Mouse (Mus musculus) kidney, embryonic 15.5 days (tissue): ENCODE measurements at regions not wholly inside any gene's neighbourhood (a gene's known extent, or its start where the extent isn't known, plus 50 kb on each side); places are given as distances from the start of the nearest gene placed in this dataset.
A peak's percentile ranks its signal among the peaks of the same experiment; 100 is the strongest.

Experiments
- ATAC-seq: fragments of 200-750 bp; cut with Nextera tagmentation; replicated peaks from 2 replicates; pipeline ENCODE4 v1.8.0; 2017; ENCODE audit warnings: moderate TSS enrichment; ENCODE audit not compliant: low FRiP score
- H3K27ac ChIP-seq: fragments of 300-500 bp; sonication (generic); 2 replicates; pipeline ENCODE4 v1.5.1; 2015; ENCODE audit warnings: mild to moderate bottlenecking, inconsistent platforms
- H3K27me3 ChIP-seq: fragments of 300-500 bp; sonication (generic); 2 replicates; pipeline ENCODE4 v1.6.1; 2015; ENCODE audit warnings: inconsistent platforms
- H3K36me3 ChIP-seq: fragments of 300-500 bp; sonication (generic); 2 replicates; pipeline ENCODE4 v1.6.1; 2015; ENCODE audit warnings: inconsistent platforms
- H3K4me1 ChIP-seq: fragments of 300-500 bp; sonication (generic); 2 replicates; pipeline ENCODE4 v1.6.1; 2015; ENCODE audit warnings: inconsistent platforms
- H3K4me2 ChIP-seq: fragments of 300-500 bp; sonication (generic); 2 replicates; pipeline ENCODE4 v1.6.1; 2015; ENCODE audit warnings: moderate library complexity, mild to moderate bottlenecking, inconsistent platforms
- H3K4me3 ChIP-seq: fragments of 300-500 bp; sonication (generic); replicated peaks from 2 replicates; pipeline ENCODE4 v1.5.1; 2015; ENCODE audit warnings: mild to moderate bottlenecking, inconsistent platforms
- H3K9ac ChIP-seq: fragments of 300-500 bp; sonication (generic); 2 replicates; pipeline ENCODE4 v1.6.1; 2015; ENCODE audit warnings: mild to moderate bottlenecking, inconsistent platforms
- H3K9me3 ChIP-seq: fragments of 300-500 bp; sonication (generic); replicated peaks from 2 replicates; pipeline ENCODE4 v1.6.1; 2016; ENCODE audit warnings: inconsistent platforms
- WGBS: fragments of 180-500 bp; shearing (Covaris S2); methylation state at CpG from one replicate; pipeline ENCODE4 v1.1.7; 2015; ENCODE audit warnings: mixed read lengths; 5-methylcytosine and 5-hydroxymethylcytosine counted together

DNA sequence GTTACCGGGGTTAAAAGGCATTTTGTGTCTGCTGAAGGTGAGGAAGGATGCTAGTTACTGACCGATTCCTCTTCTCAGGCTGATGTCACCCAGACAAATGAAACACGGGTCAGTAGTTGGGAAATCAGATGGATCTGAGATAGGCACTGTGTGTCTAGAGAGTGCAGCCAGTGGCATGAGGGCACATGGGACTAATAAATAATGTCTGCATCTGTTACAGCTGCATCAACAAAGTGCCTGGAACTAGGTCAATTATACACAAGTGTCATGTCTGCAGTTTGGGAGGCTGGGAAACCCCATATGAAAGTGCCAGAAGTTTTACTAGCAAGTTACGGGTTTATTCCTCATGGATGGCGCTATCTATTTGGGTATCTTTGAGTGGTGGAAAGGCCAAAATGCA is 68.8 kb downstream of the Cxcl12 start:
- Histone ChIP-seq H3K4me3 (no peak overlapping the region), H3K9me3 (no peaks in the 10 kb centered on the region), H3K4me1 (no peaks in the 10 kb centered on the region), H3K9ac (no peak overlapping the region), H3K27ac (no peak overlapping the region), H3K36me3 (no peaks in the 10 kb centered on the region), H3K4me2 (no peak overlapping the region), H3K27me3 (0 out of 2 replicates have a peak, but pooled peaks cover 5% of the 10 kb centered on the region)
- 46% methylated on average over 5 of the region's 5 CpGs for WGBS
- no peak for ATAC-seq

DNA sequence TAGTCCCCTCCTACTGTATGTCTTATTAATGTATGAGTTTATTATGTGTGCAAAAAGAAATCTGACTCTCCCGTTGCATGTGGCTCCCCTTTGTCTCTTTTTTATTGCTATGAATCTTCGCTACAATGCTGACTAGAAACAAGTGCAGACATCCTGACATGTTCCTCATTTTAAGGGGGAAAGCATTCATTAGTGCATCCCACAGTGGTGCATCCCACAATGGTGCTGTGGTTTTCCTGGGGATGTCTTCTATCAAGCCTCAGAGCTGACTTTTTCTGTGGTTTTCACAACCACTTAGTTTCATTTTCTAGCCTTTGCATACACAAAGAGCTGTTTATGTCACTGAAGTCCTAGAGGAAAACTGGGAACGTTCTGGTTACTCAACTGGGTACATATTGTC is 72.9 kb downstream of the Cxcl12 start:
- Histone ChIP-seq H3K9me3 (no peaks in the 10 kb centered on the region), H3K36me3 (no peaks in the 10 kb centered on the region), H3K4me1 (0 out of 2 replicates have a peak, but pooled peaks cover 3% of the 10 kb centered on the region), H3K9ac (no peak overlapping the region), H3K4me3 (no peak overlapping the region), H3K27me3 (0 out of 2 replicates have a peak, but pooled peaks cover 5% of the 10 kb centered on the region), H3K27ac (no peak overlapping the region), H3K4me2 (no peak overlapping the region)
- no peak for ATAC-seq
- 65% methylated on average over 3 of the region's 3 CpGs for WGBS

DNA sequence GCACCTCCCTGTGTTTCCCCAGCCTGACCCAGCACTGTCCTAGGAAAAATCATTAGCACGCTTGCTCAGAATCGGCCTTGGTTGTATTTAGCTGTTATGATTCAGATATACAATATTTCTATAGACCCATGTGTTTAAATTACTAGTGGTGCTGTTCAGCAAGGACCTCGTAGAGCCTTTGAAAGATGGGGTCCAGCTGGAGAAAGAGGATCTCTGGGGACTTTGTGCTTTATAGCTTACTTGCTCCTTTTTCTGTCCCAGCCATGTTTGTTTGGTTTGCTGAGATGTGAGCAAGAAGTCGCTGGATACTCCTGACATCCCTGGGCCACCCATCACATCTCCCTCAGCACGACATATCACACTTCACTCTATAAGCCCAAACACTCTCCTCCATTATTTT is 77.1 kb downstream of the Cxcl12 start:
- WGBS = 56% methylated on average over 5 of the region's 5 CpGs
- no peak for ATAC-seq
- H3K9ac ChIP-seq = no peak overlapping the region
- peaks cover 20% of the 10 kb centered on the region for H3K4me1 ChIP-seq
- no peaks in the 10 kb centered on the region for H3K36me3 ChIP-seq
- H3K4me3 ChIP-seq = no peak overlapping the region
- H3K9me3 ChIP-seq = no peaks in the 10 kb centered on the region
- 0 out of 2 replicates have a peak, but pooled peaks cover 2% of the 10 kb centered on the region for H3K27me3 ChIP-seq
- H3K4me2 ChIP-seq = no peak overlapping the region
- no peak overlapping the region for H3K27ac ChIP-seq

DNA sequence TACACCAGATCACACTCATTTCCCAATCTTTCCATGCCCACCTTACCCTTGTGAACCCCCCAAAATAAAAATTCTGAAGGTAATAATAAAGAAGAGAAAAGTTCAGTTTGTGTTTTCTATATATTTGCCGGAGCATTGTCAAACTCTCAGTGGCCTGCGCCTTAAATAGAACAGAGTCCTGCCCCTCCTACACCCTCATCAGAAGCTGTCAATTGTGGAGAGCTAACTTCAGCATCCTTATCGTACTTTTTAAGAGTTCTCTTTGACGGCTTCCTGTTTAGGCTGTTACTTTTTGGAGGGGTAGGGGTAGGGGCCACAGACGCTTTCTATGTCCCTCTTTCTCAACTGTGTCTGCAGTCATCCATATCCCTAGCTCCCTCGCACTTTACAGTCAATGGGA is 77.5 kb downstream of the Cxcl12 start:
- 60% methylated on average over 6 of the region's 6 CpGs for WGBS
- no peaks in the 10 kb centered on the region for H3K36me3 ChIP-seq

DNA sequence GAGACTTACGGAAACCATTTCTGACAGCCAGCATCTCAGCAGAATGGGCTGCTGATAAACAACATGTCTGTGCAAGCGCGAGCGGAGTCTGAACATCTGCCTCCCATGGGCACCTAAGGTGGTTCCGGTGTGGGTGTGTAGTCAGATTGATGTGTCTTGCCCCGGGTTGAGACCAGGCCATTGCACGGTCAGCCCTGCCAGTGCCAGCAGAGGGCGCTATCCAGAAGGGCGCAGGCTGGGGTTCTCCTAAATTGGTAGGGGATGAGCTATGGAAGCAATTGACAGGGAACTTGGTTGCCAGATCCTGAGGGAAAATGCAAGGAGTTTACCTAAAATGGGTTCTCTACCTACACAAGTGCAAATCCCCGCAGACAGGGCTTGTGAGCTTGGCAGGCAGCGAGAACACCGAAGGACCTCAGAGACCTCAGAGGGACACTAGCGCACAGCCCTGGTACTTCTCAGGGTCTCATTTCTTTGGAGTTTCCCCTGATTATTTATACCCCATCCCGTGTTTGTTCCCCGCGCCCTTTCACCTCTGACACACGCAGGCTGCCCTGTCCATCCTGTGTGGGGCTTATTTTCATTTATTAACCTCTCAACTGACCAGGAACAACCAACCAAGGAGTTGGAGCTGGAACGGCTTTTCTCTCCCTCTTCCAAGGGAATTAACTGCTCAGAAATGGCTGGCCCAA is 81.0 kb downstream of the Cxcl12 start:
- WGBS = 63% methylated on average over 18 of the region's 18 CpGs
- ATAC-seq = no peak; the same call in none of the 2 replicates
- Histone ChIP-seq H3K4me2 (peak overlapping the region; percentile 43), H3K27ac (peak overlapping the region; percentile 63), H3K36me3 (no peaks in the 10 kb centered on the region), H3K4me1 (peaks cover 30% of the 10 kb centered on the region), H3K9me3 (no peaks in the 10 kb centered on the region), H3K4me3 (no peak overlapping the region), H3K27me3 (0 out of 2 replicates have a peak, but pooled peaks cover 3% of the 10 kb centered on the region), H3K9ac (no peak overlapping the region)

More for the DNA sequence above, 77.5 kb downstream of the Cxcl12 start:
- Histone ChIP-seq H3K4me2 (no peak overlapping the region), H3K4me1 (peaks cover 23% of the 10 kb centered on the region), H3K9ac (no peak overlapping the region), H3K4me3 (no peak overlapping the region), H3K9me3 (no peaks in the 10 kb centered on the region), H3K27ac (no peak overlapping the region), H3K27me3 (0 out of 2 replicates have a peak, but pooled peaks cover 2% of the 10 kb centered on the region)
- ATAC-seq = no peak

DNA sequence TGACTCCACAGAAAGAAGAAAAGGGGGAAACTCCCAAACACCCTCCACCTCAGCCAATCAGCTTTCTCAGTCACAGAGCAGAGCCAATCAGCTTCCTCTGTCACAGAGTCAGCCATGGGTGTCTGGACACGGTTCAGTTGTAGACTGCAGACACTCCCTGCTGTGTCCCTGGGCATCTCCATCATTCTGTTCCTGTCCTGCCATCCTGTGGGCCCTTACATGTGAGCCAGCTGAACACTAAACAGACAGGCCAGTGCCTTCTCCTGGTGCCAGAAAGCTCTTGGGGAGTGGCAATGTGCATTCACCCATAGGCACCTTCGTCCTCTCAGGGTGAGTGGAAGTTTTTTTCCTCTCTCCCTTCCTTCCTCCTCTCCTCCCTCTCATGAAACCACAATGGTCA is 81.7 kb downstream of the Cxcl12 start:
- Histone ChIP-seq H3K36me3 (no peaks in the 10 kb centered on the region), H3K4me1 (peaks cover 30% of the 10 kb centered on the region), H3K4me3 (no peak overlapping the region), H3K9ac (no peak overlapping the region), H3K27me3 (0 out of 2 replicates have a peak, but pooled peaks cover 3% of the 10 kb centered on the region), H3K27ac (peak overlapping the region; percentile 63), H3K4me2 (peak overlapping the region; percentile 43), H3K9me3 (no peaks in the 10 kb centered on the region)
- peak; percentile 94 for ATAC-seq
- WGBS = 26% methylated on average over 2 of the region's 2 CpGs

DNA sequence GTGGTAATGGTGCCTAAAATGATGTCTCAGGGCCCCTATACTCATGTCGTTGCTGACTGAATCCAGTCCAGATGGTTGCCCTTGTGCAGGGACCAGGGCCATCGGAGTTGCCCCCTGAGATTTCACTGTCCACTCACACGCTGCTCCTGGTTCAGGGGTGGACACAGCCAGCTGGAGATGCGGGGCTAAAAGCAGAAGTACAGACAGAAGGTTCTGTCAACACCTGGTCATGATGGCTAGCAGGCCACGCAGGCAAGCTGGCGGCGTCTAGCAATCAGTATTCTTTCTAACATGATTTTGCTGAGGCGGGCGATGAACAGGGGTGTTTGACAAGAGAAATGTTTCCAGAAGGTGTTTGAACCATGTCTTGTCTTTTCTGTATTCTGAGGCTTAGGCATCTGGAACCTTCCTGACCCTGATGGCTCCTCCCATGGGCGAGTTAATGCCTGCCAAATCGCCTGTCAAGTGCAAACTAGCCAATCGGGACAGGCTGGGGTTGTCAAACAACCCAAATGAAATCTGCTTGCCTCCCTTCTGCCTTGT is 83.1 kb downstream of the Cxcl12 start:
- Histone ChIP-seq H3K9me3 (no peaks in the 10 kb centered on the region), H3K4me1 (peaks cover 34% of the 10 kb centered on the region), H3K4me3 (no peak overlapping the region), H3K9ac (no peak overlapping the region), H3K27me3 (0 out of 2 replicates have a peak, but pooled peaks cover 3% of the 10 kb centered on the region), H3K27ac (no peak overlapping the region), H3K4me2 (no peak overlapping the region), H3K36me3 (no peaks in the 10 kb centered on the region)
- no peak for ATAC-seq
- 79% methylated on average over 12 of the region's 12 CpGs for WGBS

DNA sequence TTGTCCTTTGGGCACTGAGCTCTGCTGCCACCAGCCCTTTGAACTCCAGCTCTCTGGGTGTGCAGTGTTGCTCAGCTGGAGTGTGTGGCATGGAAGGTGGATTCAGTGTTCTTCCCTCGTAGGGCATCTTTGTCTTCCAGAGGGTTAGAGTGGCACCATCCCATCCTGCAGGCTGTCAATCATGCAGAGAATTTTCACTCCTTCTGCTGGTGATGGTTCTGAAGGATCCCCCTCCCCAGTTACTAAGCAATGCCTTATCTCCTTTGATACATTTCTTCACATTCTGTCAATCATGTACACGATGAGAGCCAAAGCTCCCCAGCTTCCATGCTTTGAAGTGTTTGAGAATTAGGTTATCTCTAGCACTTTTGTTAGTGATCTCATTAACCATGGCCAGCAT is 84.0 kb downstream of the Cxcl12 start:
- peaks cover 36% of the 10 kb centered on the region for H3K4me1 ChIP-seq
- no peak for ATAC-seq
- H3K27ac ChIP-seq = no peak overlapping the region
- WGBS = 86% methylated on average over 2 of the region's 2 CpGs
- H3K9ac ChIP-seq = no peak overlapping the region
- no peak overlapping the region for H3K4me2 ChIP-seq
- no peak overlapping the region for H3K4me3 ChIP-seq
- H3K9me3 ChIP-seq = no peaks in the 10 kb centered on the region
- no peaks in the 10 kb centered on the region for H3K36me3 ChIP-seq
- 0 out of 2 replicates have a peak, but pooled peaks cover 3% of the 10 kb centered on the region for H3K27me3 ChIP-seq

DNA sequence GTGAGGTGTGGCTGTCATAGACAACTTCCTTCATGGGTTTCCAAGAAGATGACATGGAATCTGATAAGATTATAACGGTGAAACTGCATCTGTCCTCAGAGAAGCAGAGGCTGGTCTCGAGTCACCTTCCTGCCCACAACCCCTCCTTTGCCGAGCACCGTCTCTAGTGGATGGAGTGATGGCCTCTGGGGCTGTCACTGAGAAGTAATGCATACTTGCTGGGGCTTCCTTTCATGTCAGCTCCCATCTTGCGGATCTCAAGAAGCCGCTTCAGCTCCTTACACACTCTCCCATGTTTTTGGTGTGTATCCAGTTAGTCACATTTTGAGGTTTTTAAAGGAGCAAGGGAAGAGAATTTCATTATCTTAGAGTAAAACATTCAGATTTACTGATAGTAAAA is 84.7 kb downstream of the Cxcl12 start:
- Histone ChIP-seq H3K4me2 (no peak overlapping the region), H3K27ac (no peak overlapping the region), H3K36me3 (no peaks in the 10 kb centered on the region), H3K4me1 (peaks cover 33% of the 10 kb centered on the region), H3K27me3 (0 out of 2 replicates have a peak, but pooled peaks cover 3% of the 10 kb centered on the region), H3K9me3 (no peaks in the 10 kb centered on the region), H3K9ac (no peak overlapping the region), H3K4me3 (no peak overlapping the region)
- ATAC-seq = no peak
- WGBS = 88% methylated on average over 6 of the region's 6 CpGs

DNA sequence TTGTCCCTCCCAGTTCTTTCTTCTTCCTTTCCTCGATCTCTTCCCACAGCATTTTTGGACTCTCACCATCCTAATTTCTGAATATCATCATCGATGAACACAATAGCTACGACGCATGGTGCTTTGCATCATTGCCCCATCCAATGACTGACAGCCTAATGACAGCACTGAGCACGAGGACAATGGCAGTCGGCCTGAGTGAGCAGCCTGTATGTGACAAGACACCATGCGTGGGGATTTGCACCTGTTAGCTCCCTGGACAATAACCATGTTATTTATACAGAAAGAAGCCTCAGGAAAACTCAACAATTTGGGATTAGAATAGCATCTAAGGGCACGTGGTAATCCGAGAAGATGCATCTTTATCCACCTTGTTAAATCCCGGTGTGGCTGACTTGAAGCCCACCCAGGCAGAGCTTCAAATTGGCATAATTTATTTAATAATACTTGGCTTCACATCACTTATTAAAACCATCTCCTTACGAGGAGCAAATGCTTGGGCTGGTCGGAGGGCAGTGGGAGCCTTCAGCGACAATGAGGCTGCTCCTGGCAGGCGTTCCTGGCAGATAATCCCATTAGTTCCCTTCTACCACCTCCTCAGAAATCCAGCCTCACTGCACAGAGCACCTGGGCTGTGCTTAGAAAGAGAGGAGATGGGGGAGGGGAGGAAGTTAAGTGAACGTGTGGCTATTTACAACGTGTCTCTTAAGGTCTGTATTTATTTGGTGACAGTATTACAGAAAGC is 85.4 kb downstream of the Cxcl12 start:
- Histone ChIP-seq H3K4me2 (no peak overlapping the region), H3K27me3 (0 out of 2 replicates have a peak, but pooled peaks cover 3% of the 10 kb centered on the region), H3K27ac (no peak overlapping the region), H3K4me1 (peaks cover 33% of the 10 kb centered on the region), H3K9ac (no peak overlapping the region), H3K36me3 (no peaks in the 10 kb centered on the region), H3K4me3 (no peak overlapping the region), H3K9me3 (no peaks in the 10 kb centered on the region)
- no peak for ATAC-seq
- WGBS = 61% methylated on average over 16 of the region's 16 CpGs

DNA sequence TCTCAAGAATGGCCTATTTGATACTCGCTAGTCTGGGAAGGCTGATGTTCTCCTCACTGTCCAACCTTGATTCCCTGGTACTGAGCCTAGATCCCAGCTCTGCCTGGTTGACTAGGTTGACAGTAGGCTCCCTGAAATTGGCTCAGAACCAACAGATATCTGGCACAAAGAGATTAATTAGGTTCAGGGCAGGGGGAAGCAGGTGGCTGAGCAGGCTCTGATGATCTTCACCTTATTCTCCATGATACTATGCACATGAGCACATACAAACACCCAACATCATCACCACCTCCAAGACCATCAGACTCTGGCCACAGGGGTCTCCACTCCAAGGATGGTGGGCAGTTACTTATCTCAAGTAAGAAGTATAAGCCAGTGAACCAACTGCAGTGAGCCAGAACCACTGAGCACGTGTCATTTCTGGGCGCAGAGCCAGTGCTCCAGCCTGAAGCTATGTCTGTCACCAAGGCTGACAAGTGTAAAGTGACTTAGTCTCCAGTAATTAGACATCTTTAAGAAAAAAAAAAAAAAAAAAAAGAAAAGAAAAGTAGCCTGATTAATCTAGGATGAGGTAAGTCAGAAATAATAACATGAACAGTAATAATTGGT is 86.4 kb downstream of the Cxcl12 start:
- 0 out of 2 replicates have a peak, but pooled peaks cover 3% of the 10 kb centered on the region for H3K27me3 ChIP-seq
- H3K4me2 ChIP-seq = no peak overlapping the region
- ATAC-seq = no peak
- no peak overlapping the region for H3K27ac ChIP-seq
- peaks cover 26% of the 10 kb centered on the region for H3K4me1 ChIP-seq
- no peaks in the 10 kb centered on the region for H3K36me3 ChIP-seq
- no peaks in the 10 kb centered on the region for H3K9me3 ChIP-seq
- H3K9ac ChIP-seq = no peak overlapping the region
- WGBS = 62% methylated on average over 3 of the region's 3 CpGs
- H3K4me3 ChIP-seq = no peak overlapping the region
